Mouse (Mus musculus) gastrocnemius, adult 8-10 months (tissue): ENCODE data around the gene Npepl1. TPM values are rescaled to one million over a fixed set of nuclear protein-coding genes. Genes with fewer than 3 reads are reported as not detected.

ENCODE experiments used
- DNase-seq, 2 experiments: peaks; one replicate each; pipeline ENCODE4 v3.0.0; 2022; ENCODE audit warnings: low spot score in 2 of 2
- total RNA-seq, 4 experiments: library from RNA; stranded (reverse); gene quantifications; 2 replicates each; pipeline ENCODE4 v1.2.4; 2022

The Npepl1 gene
- total RNA-seq, 4 experiments from 2014 or later, result 95.2 to 109 (median 99.1) TPM

GRCm38 (mm10) chr2:174110783-174111549 lies 817 bp downstream of the Npepl1 start:
- DNase-seq, result peak; percentile 41 to 60

GRCm38 (mm10) chr2:174112931-174113330 lies 2.8 kb downstream of the Npepl1 start:
- DNase-seq, result no peak

- peak; percentile 46 to 69 for DNase-seq
These were observed 4.2 kb downstream of the Npepl1 start for GRCm38 (mm10) chr2:174114148-174114864.

- DNase-seq, result no peak
These were observed 6.8 kb downstream of the Npepl1 start for GRCm38 (mm10) chr2:174116929-174117328.

- no peak for DNase-seq
These were observed 8.0 kb downstream of the Npepl1 start for GRCm38 (mm10) chr2:174118141-174118540.

- DNase-seq, result no peak
These were observed 9.1 kb downstream of the Npepl1 start for GRCm38 (mm10) chr2:174119259-174119658.

GRCm38 (mm10) chr2:174120631-174121030 lies 10.5 kb downstream of the Npepl1 start:
- no peak for DNase-seq

GRCm38 (mm10) chr2:174121411-174121947 lies 11.3 kb downstream of the Npepl1 start:
- no peak for DNase-seq

- no peak for DNase-seq
These were observed 12.2 kb downstream of the Npepl1 start for GRCm38 (mm10) chr2:174122331-174122730.

GRCm38 (mm10) chr2:174123731-174124130 lies 13.6 kb downstream of the Npepl1 start:
- no peak for DNase-seq

GRCm38 (mm10) chr2:174126522-174127375 lies 16.6 kb downstream of the Npepl1 start:
- DNase-seq, result no peak

- DNase-seq, result no peak
These were observed 17.2 kb downstream of the Npepl1 start for GRCm38 (mm10) chr2:174127376-174127713.

- DNase-seq, result no peak
These were observed 18.8 kb downstream of the Npepl1 start for GRCm38 (mm10) chr2:174128926-174129325.

GRCm38 (mm10) chr2:174130468-174131097 lies 20.4 kb downstream of the Npepl1 start:
- no peak for DNase-seq

- no peak for DNase-seq
These were observed 22.3 kb downstream of the Npepl1 start for GRCm38 (mm10) chr2:174132413-174132969.

GRCm38 (mm10) chr2:174159035-174159434 lies 48.9 kb downstream of the Npepl1 start:
- DNase-seq, result no peak

GRCm38 (mm10) chr2:174160461-174160860 lies 50.3 kb downstream of the Npepl1 start:
- no peak for DNase-seq
